Mouse (Mus musculus): ENCODE results near the gene Defb19. TPM values are rescaled to one million over a fixed set of nuclear protein-coding genes. Genes with fewer than 3 reads are reported as not detected.

The Defb19 gene
- polyA plus RNA-seq, 1 experiment from 2014 or later = not detected

DNA sequence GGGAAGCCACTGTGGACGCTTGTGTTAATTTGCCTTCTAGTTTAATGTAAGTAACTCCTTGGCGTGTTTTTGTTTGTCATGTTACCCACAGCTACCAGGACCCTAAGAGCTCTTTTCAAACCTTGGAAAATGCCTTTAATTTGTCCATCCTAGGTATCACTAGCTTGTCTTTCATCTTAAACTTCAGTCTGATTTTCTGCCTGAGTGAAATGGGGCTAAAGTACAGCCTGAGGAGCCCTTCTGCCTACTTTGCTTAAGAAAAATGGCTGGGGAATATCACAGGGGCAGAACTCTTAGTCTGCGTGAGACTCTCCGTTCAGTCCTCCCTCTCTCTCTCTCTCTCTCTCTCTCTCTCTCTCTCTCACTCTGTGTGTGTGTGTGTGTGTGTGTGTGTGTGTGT is 10.2 kb downstream of the Defb19 start:
- H3K4me2 ChIP-seq (ENCODE audit: low read length) = no peak overlapping the region
- no peak for ATAC-seq
- no peaks in the 10 kb centered on the region for H3K4me1 ChIP-seq (replicated peaks; ENCODE audit: control insufficient read depth, insufficient read depth, low read length)
- H3K9ac ChIP-seq (replicated peaks; ENCODE audit: low read depth, low read length) = no peak overlapping the region
- no peaks in the 10 kb centered on the region for H3K27me3 ChIP-seq (replicated peaks; ENCODE audit: control insufficient read depth, insufficient read depth, low read length)
- H3K4me3 ChIP-seq (replicated peaks; ENCODE audit: low read length) = no peak overlapping the region
- 77% methylated on average over 4 of the region's 4 CpGs for WGBS
- H3K36me3 ChIP-seq (ENCODE audit: control insufficient read depth, insufficient read depth) = no peaks in the 10 kb centered on the region
- no peaks in the 10 kb centered on the region for H3K9me3 ChIP-seq (ENCODE audit: control insufficient read depth, low read length)
- no peak overlapping the region for H3K27ac ChIP-seq (ENCODE audit: low read length)

DNA sequence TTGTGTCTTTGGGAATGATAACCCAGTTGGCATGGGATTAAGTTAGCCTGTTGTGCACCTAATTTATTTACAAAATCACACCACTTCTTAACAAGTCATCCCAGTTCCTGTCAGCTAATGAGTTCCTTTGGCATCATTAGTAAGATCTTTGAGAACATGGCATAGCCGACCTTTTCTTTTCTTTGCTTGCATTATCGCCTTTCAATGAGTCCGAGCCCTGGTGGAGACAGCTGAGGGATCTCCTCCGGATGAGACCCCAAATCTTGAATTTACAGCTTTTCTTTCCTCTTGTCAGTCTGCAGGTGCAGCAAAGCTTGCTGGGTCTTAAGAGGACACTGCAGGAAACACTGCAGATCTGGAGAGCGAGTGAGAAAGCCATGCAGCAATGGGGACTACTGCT is 11.1 kb downstream of the Defb19 start, which contains the start of gene Gm17416:
Gene Gm17416, plus strand, starts transcription at position 301 of the 400 bp plus-strand sequence.
- no peak within 1 kb of the TSS for H3K9ac ChIP-seq (replicated peaks; ENCODE audit: low read depth, low read length)
- H3K4me2 ChIP-seq (ENCODE audit: low read length) = no peak within 1 kb of the TSS
- H3K9me3 ChIP-seq (ENCODE audit: control insufficient read depth, low read length) = no peaks in the 10 kb centered on the region
- H3K27ac ChIP-seq (ENCODE audit: low read length) = no peak within 1 kb of the TSS
- no peaks in the 10 kb centered on the region for H3K36me3 ChIP-seq (ENCODE audit: control insufficient read depth, insufficient read depth)
- no peaks in the 10 kb centered on the region for H3K4me1 ChIP-seq (replicated peaks; ENCODE audit: control insufficient read depth, insufficient read depth, low read length)
- ATAC-seq = no peak
- no peaks in the 10 kb centered on the region for H3K27me3 ChIP-seq (replicated peaks; ENCODE audit: control insufficient read depth, insufficient read depth, low read length)
- no peak within 1 kb of the TSS for H3K4me3 ChIP-seq (replicated peaks; ENCODE audit: low read length)
- WGBS = 74% methylated on average over 5 of the region's 5 CpGs

DNA sequence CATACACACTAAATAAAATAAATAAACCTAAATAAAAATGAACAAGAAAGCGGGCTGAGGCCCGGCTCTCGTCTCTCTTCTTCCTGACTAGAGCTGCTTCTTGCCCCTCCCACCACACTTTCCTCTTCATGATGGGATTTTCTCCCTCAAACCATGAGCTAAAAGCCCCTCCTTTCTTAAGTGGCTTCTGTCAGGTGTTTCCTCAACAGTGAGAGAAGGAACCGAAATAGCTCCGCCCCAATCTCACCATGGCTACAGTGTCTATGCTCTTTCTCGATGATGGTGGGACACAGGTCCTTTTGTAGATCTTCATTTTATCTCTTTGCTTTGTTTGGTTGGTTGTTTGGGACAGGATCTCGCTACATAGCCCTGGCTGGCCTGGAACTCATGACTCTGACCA is 23.5 kb downstream of the Defb19 start:
- peaks cover 3% of the 10 kb centered on the region; the same call in 1 of the 2 replicates for H3K4me1 ChIP-seq (replicated peaks; ENCODE audit: control insufficient read depth, insufficient read depth, low read length)
- H3K27me3 ChIP-seq (replicated peaks; ENCODE audit: control insufficient read depth, insufficient read depth, low read length) = no peaks in the 10 kb centered on the region
- no peak overlapping the region for H3K4me3 ChIP-seq (replicated peaks; ENCODE audit: low read length)
- H3K4me2 ChIP-seq (ENCODE audit: low read length) = no peak overlapping the region
- 92% methylated on average over 7 of the region's 7 CpGs for WGBS
- H3K9ac ChIP-seq (replicated peaks; ENCODE audit: low read depth, low read length) = no peak overlapping the region
- H3K27ac ChIP-seq (ENCODE audit: low read length) = no peak overlapping the region
- H3K9me3 ChIP-seq (ENCODE audit: control insufficient read depth, low read length) = no peaks in the 10 kb centered on the region
- no peak for ATAC-seq
- no peaks in the 10 kb centered on the region for H3K36me3 ChIP-seq (ENCODE audit: control insufficient read depth, insufficient read depth)

DNA sequence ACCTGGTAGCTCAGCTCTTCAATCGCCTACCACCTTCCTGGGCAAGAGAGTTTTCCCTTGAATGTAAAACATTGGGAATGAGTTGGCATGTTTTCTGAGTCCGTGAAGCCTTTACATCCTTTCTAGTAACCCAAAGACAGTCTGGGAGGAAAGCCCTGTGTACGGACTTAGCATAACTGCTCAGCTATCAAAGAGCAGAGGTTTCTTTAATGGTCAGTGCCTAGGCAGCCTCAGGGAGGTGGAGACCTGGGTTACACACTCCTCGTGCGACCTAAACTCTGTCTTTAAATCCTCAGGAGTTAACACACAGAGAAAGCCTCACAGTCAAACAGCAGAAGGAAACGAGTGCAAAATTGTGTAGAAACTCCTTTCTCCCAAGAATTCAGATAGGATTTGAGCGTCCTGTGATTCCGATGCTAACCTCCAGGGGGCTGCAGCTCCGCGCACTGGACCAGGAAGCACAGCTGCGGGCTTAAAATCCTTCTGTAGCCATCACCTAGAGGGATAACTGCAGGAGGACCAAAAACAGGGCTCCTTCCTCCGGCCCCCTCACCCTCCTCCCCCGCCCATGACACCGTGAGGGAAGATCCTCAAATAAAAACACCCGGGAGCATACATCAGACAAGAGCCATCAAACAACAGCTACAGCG is 26.2 kb downstream of the Defb19 start:
- 12% methylated on average over 16 of the region's 16 CpGs for WGBS
- peak overlapping the region; percentile 50 for H3K4me2 ChIP-seq (ENCODE audit: low read length)
- no peak overlapping the region for H3K9ac ChIP-seq (replicated peaks; ENCODE audit: low read depth, low read length)
- no peak overlapping the region for H3K27ac ChIP-seq (ENCODE audit: low read length)
- H3K9me3 ChIP-seq (ENCODE audit: control insufficient read depth, low read length) = no peaks in the 10 kb centered on the region
- H3K36me3 ChIP-seq (ENCODE audit: control insufficient read depth, insufficient read depth) = no peaks in the 10 kb centered on the region
- peaks cover 3% of the 10 kb centered on the region; the same call in 1 of the 2 replicates for H3K4me1 ChIP-seq (replicated peaks; ENCODE audit: control insufficient read depth, insufficient read depth, low read length)
- ATAC-seq = no peak
- no peaks in the 10 kb centered on the region for H3K27me3 ChIP-seq (replicated peaks; ENCODE audit: control insufficient read depth, insufficient read depth, low read length)
- H3K4me3 ChIP-seq (replicated peaks; ENCODE audit: low read length) = no peak overlapping the region; the same call in 1 of the 2 replicates

DNA sequence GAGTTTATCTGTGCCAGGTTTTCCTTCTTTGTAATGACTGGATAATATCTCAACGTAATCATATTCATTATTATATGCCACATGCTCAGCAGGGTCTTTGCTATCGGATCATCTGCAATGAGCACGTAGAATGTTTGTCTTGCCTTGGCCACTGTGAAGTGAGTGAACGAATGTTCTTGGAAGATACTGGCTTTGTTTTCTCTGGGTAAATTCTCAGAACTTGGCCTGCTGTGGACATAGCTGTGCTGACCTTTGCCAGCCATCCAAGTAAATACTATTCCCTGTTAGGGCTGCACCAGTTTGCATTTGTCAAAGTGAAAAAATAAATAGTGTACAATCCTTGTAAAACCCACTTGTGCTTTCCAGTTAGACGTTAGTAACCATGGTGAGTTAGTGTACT is 32.0 kb downstream of the Defb19 start:
- Histone ChIP-seq H3K4me1 (replicated peaks; ENCODE audit: control insufficient read depth, insufficient read depth, low read length) (no peaks in the 10 kb centered on the region), H3K9ac (replicated peaks; ENCODE audit: low read depth, low read length) (no peak overlapping the region), H3K4me3 (replicated peaks; ENCODE audit: low read length) (no peak overlapping the region), H3K9me3 (ENCODE audit: control insufficient read depth, low read length) (no peaks in the 10 kb centered on the region), H3K27ac (ENCODE audit: low read length) (no peak overlapping the region), H3K27me3 (replicated peaks; ENCODE audit: control insufficient read depth, insufficient read depth, low read length) (no peaks in the 10 kb centered on the region), H3K4me2 (ENCODE audit: low read length) (no peak overlapping the region), H3K36me3 (ENCODE audit: control insufficient read depth, insufficient read depth) (no peaks in the 10 kb centered on the region)
- 85% methylated on average over 5 of the region's 5 CpGs for WGBS
- ATAC-seq = no peak

DNA sequence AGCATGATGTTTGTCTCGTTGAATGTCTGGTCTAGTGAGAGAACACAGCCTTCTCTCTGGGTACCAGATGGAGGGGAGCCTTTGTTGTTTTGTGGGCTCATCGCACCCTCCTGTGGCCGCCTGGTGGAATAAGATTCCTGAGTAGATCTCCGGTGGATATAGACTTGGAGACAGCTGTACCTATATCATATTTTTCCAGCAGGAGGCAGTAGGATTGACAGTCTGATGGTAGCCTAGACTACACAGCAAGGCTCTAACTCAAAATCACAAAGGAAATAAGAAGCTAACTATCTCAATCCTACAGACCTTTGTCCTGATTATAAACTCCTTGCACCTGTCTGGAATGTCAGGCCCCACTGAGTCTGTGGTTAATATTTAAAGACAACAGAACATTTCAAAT is 35.4 kb downstream of the Defb19 start:
- H3K36me3 ChIP-seq (ENCODE audit: control insufficient read depth, insufficient read depth) = no peaks in the 10 kb centered on the region
- no peaks in the 10 kb centered on the region for H3K4me1 ChIP-seq (replicated peaks; ENCODE audit: control insufficient read depth, insufficient read depth, low read length)
- 12% methylated on average over 4 of the region's 4 CpGs for WGBS
- H3K4me2 ChIP-seq (ENCODE audit: low read length) = no peak overlapping the region
- no peak overlapping the region for H3K9ac ChIP-seq (replicated peaks; ENCODE audit: low read depth, low read length)
- no peaks in the 10 kb centered on the region for H3K27me3 ChIP-seq (replicated peaks; ENCODE audit: control insufficient read depth, insufficient read depth, low read length)
- H3K4me3 ChIP-seq (replicated peaks; ENCODE audit: low read length) = no peak overlapping the region
- H3K9me3 ChIP-seq (ENCODE audit: control insufficient read depth, low read length) = no peaks in the 10 kb centered on the region
- no peak overlapping the region for H3K27ac ChIP-seq (ENCODE audit: low read length)
- ATAC-seq = peak; percentile 90

DNA sequence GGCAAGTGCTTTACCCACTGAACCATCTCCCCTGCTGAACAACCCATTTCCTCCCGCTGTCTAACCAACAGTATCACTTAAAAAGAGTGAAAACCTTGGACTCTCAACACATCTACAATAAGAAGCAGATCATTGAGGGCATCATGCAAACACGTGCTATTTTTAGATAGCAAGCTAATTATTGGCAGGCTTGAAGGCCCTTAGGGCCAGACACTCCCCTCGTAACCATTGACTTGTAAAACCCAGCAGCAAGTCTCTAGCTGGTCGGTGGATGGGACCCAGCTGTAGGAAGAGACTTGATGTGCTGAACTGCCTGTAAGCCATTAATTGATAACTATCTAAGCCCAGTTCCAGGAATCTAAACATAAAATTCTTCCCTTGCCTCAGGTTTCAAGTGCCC is 36.6 kb downstream of the Defb19 start:
- Histone ChIP-seq H3K4me1 (replicated peaks; ENCODE audit: control insufficient read depth, insufficient read depth, low read length) (no peaks in the 10 kb centered on the region), H3K9me3 (ENCODE audit: control insufficient read depth, low read length) (no peaks in the 10 kb centered on the region), H3K9ac (replicated peaks; ENCODE audit: low read depth, low read length) (no peak overlapping the region), H3K27ac (ENCODE audit: low read length) (no peak overlapping the region), H3K4me2 (ENCODE audit: low read length) (no peak overlapping the region), H3K27me3 (replicated peaks; ENCODE audit: control insufficient read depth, insufficient read depth, low read length) (no peaks in the 10 kb centered on the region), H3K36me3 (ENCODE audit: control insufficient read depth, insufficient read depth) (no peaks in the 10 kb centered on the region), H3K4me3 (replicated peaks; ENCODE audit: low read length) (no peak overlapping the region)
- ATAC-seq = no peak
- 82% methylated on average over 4 of the region's 4 CpGs for WGBS

DNA sequence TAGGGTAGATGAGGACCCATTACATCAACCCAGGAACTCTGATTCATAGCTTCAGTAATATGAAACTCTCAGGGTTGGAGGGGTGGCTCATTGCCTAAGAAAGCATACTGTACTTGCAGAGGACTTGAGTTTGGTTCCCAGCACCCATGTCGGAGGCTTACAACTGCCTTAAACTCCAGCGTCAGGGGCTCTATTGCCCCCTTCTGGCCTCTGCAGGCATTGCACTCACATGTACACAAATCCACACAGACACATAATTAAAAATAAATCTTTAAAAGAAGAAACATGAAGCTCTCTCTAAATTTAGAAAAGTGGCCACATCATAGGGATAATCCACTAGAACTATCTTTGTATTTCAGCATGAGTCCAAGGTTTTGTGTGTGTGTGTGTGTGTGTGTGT is 37.2 kb downstream of the Defb19 start:
- Histone ChIP-seq H3K4me2 (ENCODE audit: low read length) (no peak overlapping the region), H3K9me3 (ENCODE audit: control insufficient read depth, low read length) (no peaks in the 10 kb centered on the region), H3K4me3 (replicated peaks; ENCODE audit: low read length) (no peak overlapping the region), H3K27ac (ENCODE audit: low read length) (no peak overlapping the region), H3K9ac (replicated peaks; ENCODE audit: low read depth, low read length) (no peak overlapping the region), H3K4me1 (replicated peaks; ENCODE audit: control insufficient read depth, insufficient read depth, low read length) (no peaks in the 10 kb centered on the region), H3K36me3 (ENCODE audit: control insufficient read depth, insufficient read depth) (no peaks in the 10 kb centered on the region), H3K27me3 (replicated peaks; ENCODE audit: control insufficient read depth, insufficient read depth, low read length) (no peaks in the 10 kb centered on the region)
- WGBS = 76% methylated on average over 2 of the region's 2 CpGs
- ATAC-seq = no peak

DNA sequence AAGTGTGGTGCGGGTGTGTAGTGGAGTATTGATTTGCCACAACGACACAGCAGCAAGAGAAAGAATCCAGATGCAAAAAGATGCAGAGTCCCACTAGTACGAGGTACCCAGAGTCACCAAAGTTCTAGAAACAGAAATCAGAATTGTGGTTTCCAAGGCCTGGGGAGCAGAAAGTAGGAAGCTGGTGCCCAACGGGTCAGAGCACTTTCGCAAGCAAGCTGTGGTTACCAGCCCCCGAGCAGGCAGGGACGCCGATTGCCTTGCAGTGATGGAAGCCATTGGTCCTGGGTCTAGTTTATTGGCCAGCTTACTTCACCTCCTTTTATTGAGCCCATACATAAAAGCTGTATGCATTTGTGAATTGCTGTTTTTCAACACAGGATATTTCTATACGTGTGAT is 38.1 kb downstream of the Defb19 start:
- 92% methylated on average over 9 of the region's 9 CpGs for WGBS
- no peaks in the 10 kb centered on the region for H3K4me1 ChIP-seq (replicated peaks; ENCODE audit: control insufficient read depth, insufficient read depth, low read length)
- H3K9ac ChIP-seq (replicated peaks; ENCODE audit: low read depth, low read length) = no peak overlapping the region
- no peak overlapping the region for H3K4me3 ChIP-seq (replicated peaks; ENCODE audit: low read length)
- H3K27ac ChIP-seq (ENCODE audit: low read length) = no peak overlapping the region
- no peaks in the 10 kb centered on the region for H3K36me3 ChIP-seq (ENCODE audit: control insufficient read depth, insufficient read depth)
- no peak overlapping the region for H3K4me2 ChIP-seq (ENCODE audit: low read length)
- no peaks in the 10 kb centered on the region for H3K27me3 ChIP-seq (replicated peaks; ENCODE audit: control insufficient read depth, insufficient read depth, low read length)
- no peaks in the 10 kb centered on the region for H3K9me3 ChIP-seq (ENCODE audit: control insufficient read depth, low read length)
- ATAC-seq = no peak
